Mouse (Mus musculus) neutrophil, adult 5-6 weeks (primary cell): ENCODE measurements around the gene Zan. TPM values are rescaled to one million over a fixed set of nuclear protein-coding genes. Genes with fewer than 3 reads are reported as not detected.

Source experiments
- ATAC-seq: fragments of 151-379, 151-347 bp; 2 replicates; pipeline ENCODE4 v1.8.0; 2017; ENCODE audit warnings: mild to moderate bottlenecking, moderate TSS enrichment; ENCODE audit not compliant: insufficient number of reproducible peaks, poor library complexity, low FRiP score, severe bottlenecking; ENCODE audit errors: extremely low read depth
- total RNA-seq: library from RNA; stranded (forward); fragments of 200-1000 nt; gene quantifications from 2 replicates; pipeline ENCODE4 v1.2.3, GENCODE M21; 2017

Zan gene
- total RNA-seq, 1 experiment from 2014 or later, result not detected

GRCm38 (mm10) chr5:137340222-137340621 lies 136.6 kb downstream of the Zan start:
- no peak for ATAC-seq

DNA sequence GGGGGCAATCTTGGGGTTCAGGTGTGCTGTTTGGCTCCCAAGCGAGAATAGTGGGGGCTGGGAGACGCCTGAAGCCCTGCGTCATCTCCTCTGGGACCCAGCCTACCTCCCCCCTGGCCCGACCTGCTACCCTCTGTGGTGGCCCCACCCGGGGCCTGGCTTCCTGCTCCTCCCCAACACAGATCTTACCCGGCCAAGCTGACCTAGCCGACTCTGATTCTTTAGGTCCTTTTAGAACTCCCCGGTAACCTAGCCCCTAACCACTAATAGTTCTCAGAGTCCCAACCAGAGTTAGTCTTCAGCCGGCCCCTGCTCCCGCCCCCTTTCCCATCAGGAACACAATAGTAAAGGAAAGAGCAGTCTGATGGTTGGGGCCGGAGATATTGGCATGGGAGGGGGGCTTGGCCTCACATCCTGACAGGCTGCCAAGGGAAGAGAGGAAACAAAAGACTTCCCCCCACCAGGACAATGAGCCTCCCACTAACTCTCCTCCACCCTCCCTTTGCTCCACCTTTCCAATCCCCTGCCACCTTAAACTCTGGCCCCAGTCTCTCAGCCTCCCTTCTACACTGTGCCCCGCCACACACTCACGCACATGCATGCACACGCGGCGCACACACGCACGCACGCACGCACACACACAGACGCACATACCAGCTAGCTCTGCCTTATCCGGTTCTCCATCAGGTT lies 137.4 kb downstream of the Zan start:
- no peak for ATAC-seq

DNA sequence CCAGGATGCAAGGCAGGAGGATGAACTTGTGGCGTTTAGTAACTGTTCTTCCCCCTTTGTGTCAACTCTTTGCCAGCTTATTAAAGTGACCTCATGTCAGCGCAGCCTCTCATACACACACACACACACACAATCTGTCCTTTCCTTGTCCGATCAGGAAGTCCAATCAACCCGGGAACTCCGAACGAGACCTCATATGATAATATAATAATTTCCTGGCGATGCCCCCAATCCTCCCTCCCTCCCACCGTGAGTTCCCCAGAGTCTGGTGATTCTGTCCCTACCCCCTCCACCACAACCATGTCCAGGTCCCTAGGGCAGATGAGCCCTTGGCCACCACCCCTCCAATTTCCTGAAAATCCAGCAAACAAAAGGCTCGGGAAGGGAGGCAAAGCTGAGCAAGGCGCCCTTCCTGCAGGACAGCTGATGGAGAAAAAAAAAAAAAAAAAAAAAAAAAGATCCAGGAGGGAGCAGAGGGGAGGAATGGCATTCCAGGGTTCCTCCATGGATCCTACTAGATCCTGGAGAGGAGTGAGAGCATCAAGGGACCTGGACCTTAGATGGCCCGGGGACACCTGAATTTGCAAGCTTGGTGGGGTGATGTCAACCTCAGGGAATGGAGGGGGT lies 138.1 kb downstream of the Zan start:
- ATAC-seq, result no peak

DNA sequence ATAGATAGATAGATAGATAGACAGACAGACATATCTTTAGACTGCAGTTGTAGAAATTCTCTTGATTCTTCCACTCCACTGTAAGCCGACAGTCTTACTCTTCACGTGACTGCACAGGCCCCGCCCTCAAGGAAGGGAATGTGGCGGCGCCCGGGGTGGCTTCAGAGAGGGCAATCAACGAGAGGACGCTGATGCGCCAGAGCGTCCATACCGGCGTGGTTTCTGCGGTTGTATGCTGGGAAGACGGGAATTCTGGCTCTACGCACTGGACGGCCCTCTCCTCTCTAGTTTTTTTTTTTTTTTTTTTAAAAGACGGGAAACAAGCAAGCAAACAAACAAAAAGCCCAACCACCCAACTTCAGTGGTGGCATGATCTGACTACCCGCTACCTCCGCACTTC lies 138.6 kb downstream of the Zan start:
- peak; percentile 47; the same call in 1 of the 2 replicates for ATAC-seq

- no peak for ATAC-seq
These were observed 139.7 kb downstream of the Zan start for GRCm38 (mm10) chr5:137337190-137337589.

DNA sequence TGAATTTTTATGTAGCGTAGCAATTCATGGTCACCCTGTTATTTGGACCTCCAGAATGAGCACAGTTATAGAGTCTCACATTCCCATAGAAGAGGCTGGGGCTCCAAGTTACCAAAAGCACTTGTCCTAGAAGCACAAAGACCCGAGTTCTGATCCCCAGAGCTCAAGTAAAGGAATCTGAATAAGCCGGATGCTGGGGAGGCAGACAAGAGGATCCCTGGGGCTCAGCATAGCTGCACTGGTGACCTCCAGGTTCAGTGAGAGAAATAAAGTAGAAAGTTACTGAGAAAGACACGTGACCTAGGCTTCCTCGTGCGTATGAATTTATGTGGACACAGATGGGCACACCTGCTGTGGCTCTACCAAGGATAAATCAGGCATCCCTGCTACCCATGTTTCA lies 141.8 kb downstream of the Zan start:
- no peak for ATAC-seq

GRCm38 (mm10) chr5:137334317-137334716 lies 142.5 kb downstream of the Zan start:
- no peak for ATAC-seq

- ATAC-seq, result peak; percentile 92
These were observed 143.2 kb downstream of the Zan start, which contains the start of gene Slc12a9 for GRCm38 (mm10) chr5:137333512-137334174. Slc12a9 (minus strand) TSS chr5:137333597.

DNA sequence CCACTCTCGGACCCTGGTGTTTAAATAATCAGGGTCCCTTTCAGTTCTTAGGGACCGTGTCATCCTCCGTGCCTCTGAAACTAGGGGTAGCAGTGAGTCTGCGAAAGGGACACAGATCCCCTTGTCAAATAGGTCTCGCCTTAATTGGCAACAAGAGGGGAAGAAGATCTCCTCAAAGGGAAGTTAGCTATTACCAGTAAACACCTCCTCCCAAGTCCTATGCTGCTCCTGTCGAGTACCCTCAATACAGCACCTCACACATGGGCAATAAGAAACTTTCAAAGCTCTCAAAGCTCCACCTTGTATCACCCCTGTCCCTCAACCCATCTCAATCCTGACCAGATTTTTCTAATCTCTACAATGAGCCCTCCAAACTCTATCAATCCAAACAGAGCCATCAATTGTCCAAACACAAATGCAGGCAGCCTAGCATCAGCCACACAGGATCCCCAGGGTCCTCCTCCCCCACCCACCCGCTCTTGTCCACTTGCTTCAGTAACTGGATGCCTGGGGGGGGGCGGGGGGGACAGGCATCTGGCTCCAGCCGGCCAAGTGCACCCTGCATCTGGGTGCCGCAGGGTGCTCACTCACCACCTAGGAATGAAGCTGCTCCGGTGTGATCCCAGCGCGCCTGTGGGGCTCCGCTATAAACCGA lies 143.9 kb downstream of the Zan start:
- ATAC-seq, result no peak

DNA sequence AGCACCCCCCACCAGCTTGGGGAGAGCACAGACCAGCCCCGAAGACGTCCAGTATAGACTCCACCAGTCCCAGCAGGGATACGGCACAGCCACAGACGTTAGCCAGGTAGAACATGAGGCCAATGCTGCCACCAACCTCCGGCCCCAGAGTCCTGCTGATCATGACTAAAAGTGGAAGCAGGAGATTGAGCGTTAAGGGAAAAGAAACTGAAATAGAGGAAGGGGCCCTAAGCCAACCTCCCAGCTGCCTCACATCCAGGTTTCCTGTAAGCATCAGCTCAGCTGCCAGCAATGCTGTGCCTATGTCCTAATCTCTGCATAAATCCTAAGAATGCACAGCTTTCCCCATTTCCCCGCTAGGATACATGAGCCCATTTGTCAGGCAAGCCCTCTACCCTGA lies 146.0 kb downstream of the Zan start:
- no peak for ATAC-seq

Other genes with a start within 250 kb of the Zan start
- gene Ache, start 189.5 kb downstream of the Zan start, total RNA-seq, result 0.25 and 0.47 TPM in 2 replicates
- 3.8 and 4.2 TPM in 2 replicates for gene Ufsp1, start 182.4 kb downstream of the Zan start, total RNA-seq
- 326 and 333 TPM in 2 replicates for gene Srrt, start 169.4 kb downstream of the Zan start, total RNA-seq
- gene Trip6, start 162.7 kb downstream of the Zan start, total RNA-seq, result 5.5 and 7.1 TPM in 2 replicates
- gene Slc12a9, start 143.5 kb downstream of the Zan start, total RNA-seq, result 38.5 and 44.8 TPM in 2 replicates
- gene Ephb4, start 127.0 kb downstream of the Zan start, total RNA-seq, result not detected in 2 replicates
- gene Pop7, start 25.5 kb upstream of the Zan start, total RNA-seq, result 16.0 and 20.0 TPM in 2 replicates
- 32.0 and 37.7 TPM in 2 replicates for gene Gigyf1, start 41.5 kb upstream of the Zan start, total RNA-seq
- not detected in 2 replicates for gene Epo, start 56.2 kb upstream of the Zan start, total RNA-seq
- 428 and 434 TPM in 2 replicates for gene Gnb2, start 56.4 kb upstream of the Zan start, total RNA-seq
- gene Actl6b, start 76.5 kb upstream of the Zan start, total RNA-seq, result 0.37 TPM in 1 of 2 replicates, not detected in the other
- 0.61 TPM in 1 of 2 replicates, not detected in the other for gene Tfr2, start 92.8 kb upstream of the Zan start, total RNA-seq
- gene Mospd3, start 124.0 kb upstream of the Zan start, total RNA-seq, result 3.5 and 4.2 TPM in 2 replicates
- 0.25 and 0.58 TPM in 2 replicates for gene Pcolce, start 136.7 kb upstream of the Zan start, total RNA-seq
- gene Fbxo24, start 151.9 kb upstream of the Zan start, total RNA-seq, result 0.61 and 0.70 TPM in 2 replicates
- gene Lrch4, start 152.1 kb upstream of the Zan start, total RNA-seq, result 119 and 123 TPM in 2 replicates
- 41.0 and 44.6 TPM in 2 replicates for gene Gm20605, start 152.1 kb upstream of the Zan start, total RNA-seq
- 109 and 156 TPM in 2 replicates for gene Sap25, start 164.3 kb upstream of the Zan start, total RNA-seq
- 0.47 and 0.61 TPM in 2 replicates for gene Irs3, start 168.7 kb upstream of the Zan start, total RNA-seq
- 4.9 and 5.5 TPM in 2 replicates for gene Agfg2, start 207.7 kb upstream of the Zan start, total RNA-seq